Mouse (Mus musculus) lung, adult 18-20 months (tissue): ENCODE measurements at regions not wholly inside any gene's neighbourhood (a gene's known extent, or its start where the extent isn't known, plus 50 kb on each side); places are given as distances from the start of the nearest gene placed in this dataset.
"Not testable (repeated sequence)": the region's sequence is repeated elsewhere in the genome, so short reads cannot be mapped to it uniquely, and the experiment has no call there.

Source experiments
- DNase-seq, 2 experiments: peaks; one replicate each; pipeline ENCODE4 v3.0.0; 2022; ENCODE audit warnings: mixed read lengths in 2 of 2

- DNase-seq: no peak
Observed at GRCm38 (mm10) chr13:89375526-89376474, 163.8 kb upstream of the Hapln1 start.

- DNase-seq: no peak
Observed at GRCm38 (mm10) chr13:89378365-89378764, 161.2 kb upstream of the Hapln1 start.

- not testable (repeated sequence) for DNase-seq
Observed at GRCm38 (mm10) chr13:89383619-89384190, 155.9 kb upstream of the Hapln1 start.

DNA sequence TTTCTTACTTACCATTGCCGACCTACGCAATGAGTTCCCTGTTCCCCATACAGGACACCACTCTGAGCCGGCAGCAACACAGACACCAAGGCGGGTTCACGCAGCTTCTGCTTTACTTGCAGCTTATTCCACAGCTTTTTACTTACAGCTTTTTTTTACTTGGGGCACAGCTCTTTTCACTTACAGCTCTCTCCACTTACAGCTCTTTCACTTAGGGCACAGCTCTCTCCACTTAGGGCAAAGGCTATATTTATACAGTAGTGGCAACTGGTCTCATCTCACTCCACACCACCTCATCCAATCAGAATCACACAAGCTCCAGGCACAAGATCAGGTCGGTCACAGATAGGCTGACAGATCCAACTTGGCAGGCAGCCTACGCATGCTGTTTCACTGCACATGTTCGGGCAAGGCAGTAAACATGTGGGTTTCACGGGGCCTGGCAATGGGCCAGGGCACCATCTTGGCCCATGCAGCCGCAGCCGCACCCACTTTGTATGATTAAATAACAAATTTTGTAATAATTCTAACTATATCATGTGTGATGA is 154.9 kb upstream of the Hapln1 start:
- DNase-seq: peak; percentile 22 to 34

- DNase-seq: no peak
Observed at GRCm38 (mm10) chr13:89387416-89387815, 152.2 kb upstream of the Hapln1 start.

DNA sequence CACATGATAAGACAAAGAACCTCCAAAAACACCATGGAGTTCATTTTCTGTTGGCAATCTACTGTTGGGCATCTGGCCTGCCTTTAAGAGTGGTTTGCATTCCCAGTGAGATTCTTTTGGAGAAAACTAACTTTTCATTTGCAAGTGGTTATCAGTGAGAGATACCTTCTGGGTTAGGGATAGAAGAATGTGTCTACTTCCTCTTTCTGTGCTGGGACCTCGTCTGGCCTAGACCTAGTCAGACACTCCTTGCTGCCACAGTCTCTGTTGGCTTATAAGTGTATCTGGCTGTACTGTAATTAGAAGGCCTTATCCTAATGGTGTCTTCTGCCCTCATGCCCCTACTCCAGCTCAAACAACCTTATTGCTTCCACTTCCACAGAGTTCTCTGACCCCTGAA is 150.4 kb upstream of the Hapln1 start:
- no peak for DNase-seq

GRCm38 (mm10) chr13:89394717-89395344 is 144.8 kb upstream of the Hapln1 start:
- no peak for DNase-seq

GRCm38 (mm10) chr13:89395851-89396250 is 143.7 kb upstream of the Hapln1 start:
- DNase-seq: no peak

DNA sequence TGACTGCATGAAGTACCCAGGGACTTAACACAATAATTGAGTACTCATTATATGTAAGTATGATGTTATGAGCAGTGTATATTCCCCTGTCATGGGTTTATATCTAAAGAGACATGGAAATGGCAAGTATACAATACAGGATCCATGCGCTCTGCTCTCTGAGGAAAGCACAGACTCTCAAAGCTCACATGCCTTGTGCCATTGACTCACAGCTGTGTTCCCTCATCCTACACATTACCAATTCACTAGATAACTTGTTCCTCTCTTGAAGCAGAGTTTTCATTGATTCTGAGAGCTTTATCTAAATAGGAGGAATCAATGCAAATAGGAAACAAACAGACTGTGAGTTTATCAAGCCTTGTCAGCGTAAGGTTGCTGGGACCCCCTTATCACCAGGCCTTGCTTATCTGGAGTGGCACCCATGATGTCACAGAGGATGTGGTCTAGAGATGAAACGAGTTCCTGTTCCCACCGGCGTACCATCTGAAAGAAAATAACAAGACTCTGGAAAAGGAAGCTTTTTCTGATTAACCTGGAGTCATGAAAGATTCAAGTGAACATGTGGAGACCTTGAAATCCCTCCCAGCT is 138.4 kb upstream of the Hapln1 start:
- DNase-seq: no peak

DNA sequence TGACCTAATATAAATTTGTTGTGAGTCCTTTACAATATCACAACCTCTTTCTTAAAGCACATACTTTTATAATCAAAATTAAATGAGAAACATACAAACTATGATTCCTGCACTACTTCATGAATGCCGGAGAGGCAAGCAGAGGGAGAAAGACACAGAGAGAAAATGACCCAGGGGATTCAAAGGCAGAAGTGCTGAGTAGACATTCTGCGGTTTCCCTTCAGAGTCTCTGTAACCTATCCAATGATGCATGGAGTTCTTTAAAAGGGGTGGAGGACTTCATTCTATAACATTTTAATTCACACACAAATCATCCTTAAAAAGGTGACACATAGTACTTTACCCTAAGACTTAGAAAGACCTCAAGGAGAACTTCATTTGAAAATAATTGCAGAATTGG is 129.1 kb upstream of the Hapln1 start:
- no peak for DNase-seq

- DNase-seq: no peak
Observed at GRCm38 (mm10) chr13:89412768-89413487, 126.7 kb upstream of the Hapln1 start.

DNA sequence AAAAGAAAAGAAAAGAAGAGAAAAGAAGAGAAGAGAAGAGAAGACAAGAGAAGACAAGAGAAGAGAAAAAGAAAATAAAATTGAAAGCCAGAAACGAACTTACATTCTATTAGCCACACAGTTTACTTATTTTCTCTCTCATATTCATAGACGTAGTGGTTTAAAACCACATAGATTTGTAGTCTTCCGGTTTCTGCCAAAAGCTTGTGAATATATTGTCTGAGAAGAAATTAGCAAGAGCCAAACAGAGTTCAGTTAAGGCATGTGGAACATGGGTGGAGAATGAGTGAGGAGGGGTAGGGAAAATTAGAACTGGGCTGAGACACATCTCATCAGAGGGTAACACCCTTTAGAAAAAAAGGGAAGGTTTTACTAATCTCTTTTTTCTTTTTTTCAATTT is 120.8 kb upstream of the Hapln1 start:
- DNase-seq: no peak

- DNase-seq: no peak
Observed at GRCm38 (mm10) chr13:89421833-89422232, 117.8 kb upstream of the Hapln1 start.

DNA sequence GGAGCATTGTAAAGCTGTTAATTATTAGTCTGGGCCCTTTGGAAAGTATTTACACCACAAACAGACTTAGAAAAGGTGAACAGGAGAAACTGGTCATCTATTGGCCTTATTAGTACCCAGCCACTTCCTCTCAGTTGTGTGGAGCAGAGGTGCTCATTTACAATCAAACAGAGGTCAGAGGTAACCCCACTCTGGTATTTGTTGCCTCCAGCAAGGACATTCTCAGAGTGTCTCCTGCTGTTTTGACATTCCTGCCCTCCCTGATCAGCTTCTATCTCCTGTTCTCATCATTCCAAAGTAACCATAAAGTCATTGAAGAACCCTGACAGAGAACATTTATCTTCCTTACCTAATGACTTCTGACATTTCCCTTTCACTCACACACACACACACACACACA is 116.1 kb upstream of the Hapln1 start:
- DNase-seq: no peak

- no peak for DNase-seq
Observed at GRCm38 (mm10) chr13:89428272-89429071, 111.1 kb upstream of the Hapln1 start.

- no peak for DNase-seq
Observed at GRCm38 (mm10) chr13:89444847-89445246, 94.7 kb upstream of the Hapln1 start.

GRCm38 (mm10) chr13:89453819-89454218 is 85.8 kb upstream of the Hapln1 start:
- DNase-seq: no peak

- no peak for DNase-seq
Observed at GRCm38 (mm10) chr13:89454249-89455018, 85.2 kb upstream of the Hapln1 start.

DNA sequence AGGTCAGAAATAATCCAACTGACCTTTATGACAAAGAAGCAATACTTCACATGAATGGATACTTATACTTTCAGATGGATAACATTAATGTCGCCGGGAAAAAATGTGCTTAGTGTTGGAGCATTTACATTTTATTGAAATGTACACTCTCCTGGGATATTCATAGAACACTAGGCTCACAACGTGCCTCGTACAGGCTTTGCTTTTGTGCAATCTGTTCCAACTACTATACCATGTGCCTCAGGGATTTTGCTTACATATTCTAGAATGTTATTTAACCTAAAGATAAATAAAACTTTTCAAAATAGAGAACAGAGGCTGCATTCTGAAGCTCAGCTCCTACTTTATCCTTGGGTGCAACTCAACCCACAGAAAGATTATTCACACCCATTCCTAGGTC is 75.8 kb upstream of the Hapln1 start:
- no peak for DNase-seq
